19 mouse cellular contexts compared by ENCODE assay signal in the genomic region with DNA sequence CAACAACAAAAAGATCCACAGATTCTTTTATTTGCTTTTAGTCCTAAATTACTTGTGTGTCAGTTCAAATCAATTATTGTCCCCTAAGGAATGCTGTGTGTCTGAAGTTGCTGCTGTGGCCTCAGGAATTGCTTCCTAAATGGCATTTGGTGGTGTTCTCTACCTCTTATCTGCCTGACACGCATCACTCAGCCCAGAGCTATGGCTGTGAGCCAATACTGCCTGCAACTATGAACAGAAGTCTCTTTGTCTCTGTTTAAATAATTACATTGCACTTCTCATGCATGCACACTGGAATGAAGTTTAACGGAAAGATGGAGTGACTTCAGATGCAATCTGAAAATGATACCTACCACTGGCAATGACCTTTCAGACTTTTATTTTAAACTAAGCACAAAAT.
DNase-seq lines count a peak whose midpoint lies in the region; ATAC-seq lines count a peak whose summit lies in the region.
"Had no signal": no experiment of that assay in that cellular context is flagged by ENCODE, and none has a peak within 500 bp of the region (broad histone marks: within the 10 kb centered on the region; RNA-seq: fewer than 3 reads in every experiment).

No protein-coding gene starts in this region.

- H3K27ac ChIP-seq in lung, embryonic 15.5 days, result no peak overlapping the region
- H3K27ac ChIP-seq in embryonic facial prominence, embryonic 10.5 days (replicated peaks), result no peak overlapping the region
- H3K27ac ChIP-seq in kidney, embryonic 16.5 days (ENCODE audit: low read length), result no peak overlapping the region
- H3K27ac ChIP-seq: forebrain, embryonic 12.5 days; heart, embryonic 15.5 days; hindbrain, embryonic 15.5 days; left cerebral cortex, adult 2 months; limb, embryonic 13.5 days; liver, embryonic 15.5 days; macrophage; midbrain, embryonic 13.5 days had no signal

- no peaks in the 10 kb centered on the region for H3K27me3 ChIP-seq in lung, embryonic 15.5 days
- no peaks in the 10 kb centered on the region for H3K27me3 ChIP-seq in embryonic facial prominence, embryonic 10.5 days (replicated peaks; ENCODE audit: low read depth, poor library complexity, severe bottlenecking)
- H3K27me3 ChIP-seq in kidney, embryonic 16.5 days (ENCODE audit: insufficient read depth, low read length), result no peaks in the 10 kb centered on the region
- H3K27me3 ChIP-seq: forebrain, embryonic 12.5 days; heart, embryonic 15.5 days; hindbrain, embryonic 15.5 days; limb, embryonic 13.5 days; liver, embryonic 15.5 days; midbrain, embryonic 13.5 days had no signal

- no peaks in the 10 kb centered on the region for H3K4me1 ChIP-seq in lung, embryonic 15.5 days
- 0 out of 2 replicates have a peak, but pooled peaks cover 6% of the 10 kb centered on the region for H3K4me1 ChIP-seq in embryonic facial prominence, embryonic 10.5 days
- no peaks in the 10 kb centered on the region for H3K4me1 ChIP-seq in kidney, embryonic 16.5 days (ENCODE audit: insufficient read depth, low read length)
- H3K4me1 ChIP-seq: limb, embryonic 13.5 days; liver, embryonic 15.5 days had no signal

- H3K9ac ChIP-seq in lung, embryonic 15.5 days, result no peak overlapping the region
- H3K9ac ChIP-seq in kidney, embryonic 16.5 days (replicated peaks; ENCODE audit: low read length), result no peak overlapping the region
- H3K9ac ChIP-seq: forebrain, embryonic 12.5 days; heart, embryonic 15.5 days; hindbrain, embryonic 15.5 days; limb, embryonic 13.5 days; liver, embryonic 15.5 days; midbrain, embryonic 13.5 days had no signal

- no peaks in the 10 kb centered on the region for H3K9me3 ChIP-seq in lung, embryonic 15.5 days
- no peaks in the 10 kb centered on the region for H3K9me3 ChIP-seq in embryonic facial prominence, embryonic 10.5 days
- no peaks in the 10 kb centered on the region for H3K9me3 ChIP-seq in kidney, embryonic 16.5 days (ENCODE audit: low read length)
- H3K9me3 ChIP-seq: forebrain, embryonic 12.5 days; heart, embryonic 15.5 days; hindbrain, embryonic 15.5 days; limb, embryonic 13.5 days; liver, embryonic 15.5 days; midbrain, embryonic 13.5 days had no signal

- intact Hi-C loops in heart, postnatal 10 days (cut with DNase I), result no loop called here

- WGBS in lung, embryonic 15.5 days, result 21% methylated on average over 2 of the region's 2 CpGs
- 45% methylated on average over 2 of the region's 2 CpGs for WGBS in embryonic facial prominence, embryonic 10.5 days
- WGBS in kidney, embryonic 16.5 days, result 70% methylated on average over 2 of the region's 2 CpGs

- no peak overlapping the region for H3K4me3 ChIP-seq in lung, embryonic 15.5 days
- no peak overlapping the region for H3K4me3 ChIP-seq in embryonic facial prominence, embryonic 10.5 days
- no peak overlapping the region for H3K4me3 ChIP-seq in kidney, embryonic 16.5 days (ENCODE audit: low read length)
- H3K4me3 ChIP-seq: forebrain, embryonic 12.5 days; heart, embryonic 15.5 days; hindbrain, embryonic 15.5 days; left cerebral cortex, adult 2 months; limb, embryonic 13.5 days; liver, embryonic 15.5 days; midbrain, embryonic 13.5 days had no signal

- no peaks in the 10 kb centered on the region for H3K36me3 ChIP-seq in lung, embryonic 15.5 days
- H3K36me3 ChIP-seq in embryonic facial prominence, embryonic 10.5 days (replicated peaks), result no peaks in the 10 kb centered on the region
- no peaks in the 10 kb centered on the region for H3K36me3 ChIP-seq in kidney, embryonic 16.5 days (ENCODE audit: insufficient read depth, low read length)
- H3K36me3 ChIP-seq: forebrain, embryonic 12.5 days; heart, embryonic 15.5 days; hindbrain, embryonic 15.5 days; limb, embryonic 13.5 days; liver, embryonic 15.5 days; midbrain, embryonic 13.5 days had no signal

- peak; percentile 45 to 55 for DNase-seq in heart, postnatal 10 days
- DNase-seq in heart, adult 11 months, result no peak
- DNase-seq in lung, postnatal 14 days, result no peak
- peak; percentile 12 for DNase-seq in embryonic facial prominence, embryonic 10.5 days (ENCODE audit: low spot score)
- DNase-seq: adrenal gland, adult 2 months; cerebellum, adult 11-12 months; kidney, adult 11 months; kidney, postnatal 14 days had no signal

- no peak overlapping the region for H3K4me2 ChIP-seq in lung, embryonic 15.5 days
- H3K4me2 ChIP-seq in kidney, embryonic 16.5 days (replicated peaks; ENCODE audit: low read depth, low read length), result no peak overlapping the region
- H3K4me2 ChIP-seq: forebrain, embryonic 12.5 days; heart, embryonic 15.5 days; hindbrain, embryonic 15.5 days; limb, embryonic 13.5 days; liver, embryonic 15.5 days; midbrain, embryonic 13.5 days had no signal

- peak; percentile 70; the same call in 1 of the 2 replicates for ATAC-seq in lung, embryonic 15.5 days (ENCODE audit: borderline replicate concordance, extremely low read depth, low FRiP score, low TSS enrichment)
- ATAC-seq in kidney, embryonic 16.5 days (ENCODE audit: low FRiP score, low TSS enrichment), result no peak
- ATAC-seq in inflammation-experienced regulatory T-cells, adult 6 months, result no peak
- ATAC-seq: midbrain, embryonic 13.5 days had no signal

Comparison
In these comparisons a context has a peak if more than half of its experiments do, and no peak if none do; other contexts are left out.
1. DNase-seq: peak in heart, postnatal 10 days (2 of 2) and embryonic facial prominence, embryonic 10.5 days (single experiment); none in heart, adult 11 months (single experiment) and lung, postnatal 14 days (single experiment).